Mouse (Mus musculus) forebrain, embryonic 10.5 days (tissue): Measurements from ENCODE around the gene Dync1i1. TPM values are rescaled to one million over a fixed set of nuclear protein-coding genes. Genes with fewer than 3 reads are reported as not detected.
A peak's percentile ranks its signal among the peaks of the same experiment; 100 is the strongest.

ENCODE experiments used
- DNase-seq: peaks from one replicate; pipeline ENCODE4 v3.0.0-alpha.2; 2017; ENCODE audit warnings: low spot score; ENCODE audit errors: extremely low spot score
- H3K27ac ChIP-seq: fragments of 300-500 bp; sonication (generic); 2 replicates; pipeline ENCODE4 v1.5.1; 2016; ENCODE audit warnings: mild to moderate bottlenecking
- H3K27me3 ChIP-seq: fragments of 300-500 bp; sonication (generic); 2 replicates; pipeline ENCODE4 v1.6.1; 2016; ENCODE audit warnings: mild to moderate bottlenecking; ENCODE audit not compliant: poor library complexity, severe bottlenecking
- H3K36me3 ChIP-seq: fragments of 300-500 bp; sonication (generic); replicated peaks from 2 replicates; pipeline ENCODE4 v1.6.1; 2016; ENCODE audit warnings: mild to moderate bottlenecking, moderate library complexity
- H3K4me1 ChIP-seq: fragments of 300-500 bp; sonication (generic); 2 replicates; pipeline ENCODE4 v1.6.1; 2016
- H3K4me3 ChIP-seq: fragments of 300-500 bp; sonication (generic); 2 replicates; pipeline ENCODE4 v1.5.1; 2016; ENCODE audit warnings: mild to moderate bottlenecking, moderate library complexity
- H3K9me3 ChIP-seq: fragments of 300-500 bp; sonication (generic); 2 replicates; pipeline ENCODE4 v1.6.1; 2016; ENCODE audit warnings: mild to moderate bottlenecking, moderate library complexity
- WGBS: fragments of 180-500 bp; shearing (Covaris S2); methylation state at CpG from one replicate; pipeline ENCODE4 v1.1.7; 2016; 5-methylcytosine and 5-hydroxymethylcytosine counted together
- polyA plus RNA-seq: library from polyadenylated mRNA; unstranded; fragments of >200 nt; fragmentation: Nextera tagmentation; extraction: Ambion mirVana; gene quantifications from 2 replicates; pipeline ENCODE4 v1.2.1, GENCODE M21; 2016

Dync1i1 gene
- polyA plus RNA-seq, 1 experiment from 2014 or later = 1.1 TPM

DNA sequence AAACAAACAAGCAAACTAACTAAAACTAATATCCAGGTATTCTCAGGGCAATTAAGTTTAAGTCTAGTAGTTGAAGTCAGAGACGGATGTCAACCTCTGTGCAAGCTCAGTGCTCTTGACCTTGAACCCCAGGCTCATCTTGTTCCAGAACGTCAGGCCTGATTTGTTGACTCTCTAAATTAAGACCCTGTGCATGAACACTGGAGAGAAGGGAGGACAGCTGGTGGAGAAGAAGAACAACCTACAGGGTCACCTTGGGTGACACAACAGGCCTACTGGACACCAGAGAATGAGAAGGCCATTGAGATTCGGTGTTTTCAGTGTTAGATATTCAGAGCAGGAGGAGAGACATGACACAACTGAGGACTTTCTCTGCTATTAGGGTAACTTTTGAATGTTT is 105.8 kb downstream of the Dync1i1 start:
- no peaks in the 10 kb centered on the region for H3K36me3 ChIP-seq
- H3K27me3 ChIP-seq = no peaks in the 10 kb centered on the region
- H3K4me3 ChIP-seq = no peak overlapping the region
- H3K9me3 ChIP-seq = no peaks in the 10 kb centered on the region
- no peak for DNase-seq
- 92% methylated on average over 3 of the region's 3 CpGs for WGBS
- H3K27ac ChIP-seq = no peak overlapping the region
- H3K4me1 ChIP-seq = peaks cover 6% of the 10 kb centered on the region

DNA sequence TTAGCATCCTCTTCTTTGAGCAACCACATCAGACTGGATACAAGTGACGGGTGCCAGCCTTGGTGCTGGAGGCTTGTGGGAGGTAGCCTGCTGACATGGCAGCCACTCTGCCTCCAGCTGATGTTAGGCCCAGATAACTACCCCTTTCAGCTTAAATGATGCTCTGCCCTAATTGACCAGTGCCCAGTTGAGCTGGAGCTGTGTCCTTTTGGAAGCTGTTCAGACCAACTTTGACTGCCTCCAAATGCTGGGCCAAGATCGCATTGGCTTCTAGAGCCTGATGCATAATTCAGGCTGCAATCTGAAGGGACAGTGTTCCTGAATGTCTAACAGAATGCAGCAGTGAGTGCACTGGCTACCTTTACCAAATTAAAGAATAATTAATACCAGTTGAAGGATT is 107.4 kb downstream of the Dync1i1 start:
- peaks cover 6% of the 10 kb centered on the region for H3K4me1 ChIP-seq
- no peaks in the 10 kb centered on the region for H3K27me3 ChIP-seq
- H3K27ac ChIP-seq = no peak overlapping the region
- DNase-seq = no peak
- WGBS = 96% methylated on average over 2 of the region's 2 CpGs
- no peak overlapping the region for H3K4me3 ChIP-seq
- no peaks in the 10 kb centered on the region for H3K36me3 ChIP-seq
- no peaks in the 10 kb centered on the region for H3K9me3 ChIP-seq

- Histone ChIP-seq H3K4me1 (no peaks in the 10 kb centered on the region), H3K36me3 (no peaks in the 10 kb centered on the region), H3K27me3 (no peaks in the 10 kb centered on the region), H3K4me3 (no peak overlapping the region), H3K9me3 (0 out of 2 replicates have a peak, but pooled peaks cover 3% of the 10 kb centered on the region), H3K27ac (no peak overlapping the region)
- no peak for DNase-seq
- WGBS = 86% methylated on average over 5 of the region's 5 CpGs
Measured at GRCm38 (mm10) chr6:5842466-5842865, 117.0 kb downstream of the Dync1i1 start.

DNA sequence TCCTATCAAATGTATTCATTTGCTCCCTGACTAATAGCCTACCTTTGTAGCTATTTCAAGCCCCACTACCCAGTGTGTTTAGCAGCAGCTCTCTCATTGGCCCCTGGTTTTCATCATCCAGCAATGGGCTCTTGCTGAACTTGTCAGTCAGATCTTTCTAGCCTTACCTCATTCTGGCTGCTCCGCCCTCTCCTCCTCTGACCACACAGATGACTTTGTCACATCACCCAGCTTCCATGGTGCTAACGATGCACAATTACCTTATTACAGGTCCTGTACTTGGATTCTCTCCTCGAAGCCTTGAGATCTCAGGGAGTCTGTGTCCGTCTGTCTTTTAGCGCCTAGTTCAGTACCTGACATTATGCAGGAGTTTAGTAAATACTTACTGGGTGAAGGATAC is 120.7 kb downstream of the Dync1i1 start:
- Histone ChIP-seq H3K9me3 (peaks cover 8% of the 10 kb centered on the region; the same call in 1 of the 2 replicates), H3K27ac (no peak overlapping the region), H3K27me3 (no peaks in the 10 kb centered on the region), H3K4me1 (no peaks in the 10 kb centered on the region), H3K4me3 (no peak overlapping the region), H3K36me3 (no peaks in the 10 kb centered on the region)
- no peak for DNase-seq
- 95% methylated on average over 5 of the region's 5 CpGs for WGBS

GRCm38 (mm10) chr6:5854048-5854836 is 128.8 kb downstream of the Dync1i1 start:
- DNase-seq = peak; percentile 3

DNA sequence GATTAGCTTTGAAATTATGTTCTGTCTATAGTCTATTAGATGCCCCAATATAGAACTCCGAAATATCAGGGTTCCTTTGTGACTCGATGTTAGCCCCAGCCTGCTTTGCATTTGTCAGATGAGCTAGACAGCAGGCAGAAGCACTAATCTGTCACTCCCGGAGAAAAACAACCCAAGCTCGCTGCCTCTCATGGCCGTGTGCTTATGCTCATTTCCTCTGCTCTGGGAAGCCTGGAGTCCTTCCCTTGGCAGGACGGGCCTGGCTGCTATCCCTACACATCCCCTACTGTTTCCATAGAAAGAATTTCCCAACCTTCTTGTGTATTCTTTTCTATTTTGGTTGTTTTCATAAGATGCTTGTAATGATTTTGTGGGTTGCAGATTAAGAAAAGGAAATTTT is 130.1 kb downstream of the Dync1i1 start:
- no peak overlapping the region for H3K27ac ChIP-seq
- H3K4me1 ChIP-seq = peaks cover 14% of the 10 kb centered on the region; the same call in 1 of the 2 replicates
- WGBS = 76% methylated on average over 6 of the region's 6 CpGs
- H3K9me3 ChIP-seq = peaks cover 5% of the 10 kb centered on the region; the same call in 1 of the 2 replicates
- no peak for DNase-seq
- H3K36me3 ChIP-seq = no peaks in the 10 kb centered on the region
- H3K4me3 ChIP-seq = no peak overlapping the region
- no peaks in the 10 kb centered on the region; the same call in 1 of the 2 replicates for H3K27me3 ChIP-seq

More at GRCm38 (mm10) chr6:5854048-5854836, 128.8 kb downstream of the Dync1i1 start:
- H3K4me1 ChIP-seq = peaks cover 5% of the 10 kb centered on the region; the same call in 1 of the 2 replicates
- no peaks in the 10 kb centered on the region for H3K36me3 ChIP-seq
- H3K27ac ChIP-seq = no peak overlapping the region
- no peaks in the 10 kb centered on the region for H3K27me3 ChIP-seq
- WGBS = 90% methylated on average over 12 of the region's 12 CpGs
- H3K4me3 ChIP-seq = no peak overlapping the region
- H3K9me3 ChIP-seq = peaks cover 5% of the 10 kb centered on the region; the same call in 1 of the 2 replicates

GRCm38 (mm10) chr6:5858371-5858770 is 132.9 kb downstream of the Dync1i1 start:
- 17% methylated on average over 12 of the region's 12 CpGs for WGBS
- H3K4me3 ChIP-seq = no peak overlapping the region

GRCm38 (mm10) chr6:5858901-5859598 is 133.6 kb downstream of the Dync1i1 start:
- H3K27ac ChIP-seq = no peak overlapping the region
- no peaks in the 10 kb centered on the region for H3K36me3 ChIP-seq
- peaks cover 14% of the 10 kb centered on the region; the same call in 1 of the 2 replicates for H3K4me1 ChIP-seq
- no peak for DNase-seq
- H3K9me3 ChIP-seq = no peaks in the 10 kb centered on the region
- whole genome bisulfite sequencing = 76% methylated on average over 20 of the region's 20 CpGs
- no peaks in the 10 kb centered on the region; the same call in 1 of the 2 replicates for H3K27me3 ChIP-seq
- H3K4me3 ChIP-seq = no peak overlapping the region

More at GRCm38 (mm10) chr6:5858371-5858770, 132.9 kb downstream of the Dync1i1 start:
- Histone ChIP-seq H3K27me3 (no peaks in the 10 kb centered on the region; the same call in 1 of the 2 replicates), H3K36me3 (no peaks in the 10 kb centered on the region), H3K27ac (no peak overlapping the region), H3K4me1 (peaks cover 14% of the 10 kb centered on the region; the same call in 1 of the 2 replicates), H3K9me3 (no peaks in the 10 kb centered on the region)
- peak; percentile 35 for DNase-seq

- Histone ChIP-seq H3K36me3 (no peaks in the 10 kb centered on the region), H3K27me3 (no peaks in the 10 kb centered on the region; the same call in 1 of the 2 replicates), H3K4me1 (peaks cover 14% of the 10 kb centered on the region; the same call in 1 of the 2 replicates), H3K4me3 (no peak overlapping the region), H3K27ac (no peak overlapping the region), H3K9me3 (no peaks in the 10 kb centered on the region)
- DNase-seq = no peak
- 75% methylated on average over 8 of the region's 8 CpGs for WGBS
Measured at GRCm38 (mm10) chr6:5859630-5860029, 134.2 kb downstream of the Dync1i1 start.

DNA sequence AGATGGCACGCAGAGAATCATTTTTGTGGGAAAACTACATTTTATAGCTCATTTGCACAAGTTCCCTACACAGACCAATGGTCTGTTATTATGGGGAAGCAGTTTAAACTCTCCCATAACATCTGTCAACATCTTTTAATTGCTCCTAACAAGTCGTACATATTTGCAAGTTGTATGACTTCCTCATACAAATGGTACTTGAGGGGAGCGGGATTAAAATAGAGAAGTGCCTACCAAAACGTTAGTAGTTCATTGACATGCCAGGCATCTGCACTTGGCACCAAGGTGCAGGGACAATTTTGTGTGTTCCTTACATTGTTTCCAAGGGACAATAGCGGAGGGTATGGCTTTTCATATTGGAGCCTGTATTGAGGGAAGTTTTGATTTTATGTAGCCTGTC is 140.7 kb downstream of the Dync1i1 start:
- no peak for DNase-seq
- Histone ChIP-seq H3K27ac (no peak overlapping the region), H3K9me3 (no peaks in the 10 kb centered on the region), H3K4me1 (no peaks in the 10 kb centered on the region), H3K36me3 (no peaks in the 10 kb centered on the region), H3K4me3 (no peak overlapping the region), H3K27me3 (no peaks in the 10 kb centered on the region)
- 88% methylated on average over 5 of the region's 5 CpGs for WGBS

DNA sequence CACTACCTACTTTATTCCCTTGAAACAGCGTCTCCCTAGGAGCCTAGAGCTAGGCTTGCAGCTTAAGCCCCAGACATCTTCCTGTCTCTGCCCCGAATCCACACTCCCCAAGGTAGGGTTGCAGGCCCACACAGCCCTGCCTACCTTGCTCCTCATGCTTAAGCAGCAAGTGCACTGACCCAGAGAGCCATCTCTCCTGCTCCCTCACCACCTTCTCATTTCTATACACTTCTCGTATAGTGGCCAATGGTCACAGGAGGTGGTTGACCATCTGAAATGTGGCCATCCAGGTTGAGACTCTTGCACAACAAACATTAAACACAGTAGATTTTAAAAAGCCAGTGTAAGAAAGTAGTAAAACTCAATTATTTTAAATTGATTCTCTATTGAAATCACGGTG is 141.8 kb downstream of the Dync1i1 start:
- WGBS = 90% methylated on average over 4 of the region's 4 CpGs

DNA sequence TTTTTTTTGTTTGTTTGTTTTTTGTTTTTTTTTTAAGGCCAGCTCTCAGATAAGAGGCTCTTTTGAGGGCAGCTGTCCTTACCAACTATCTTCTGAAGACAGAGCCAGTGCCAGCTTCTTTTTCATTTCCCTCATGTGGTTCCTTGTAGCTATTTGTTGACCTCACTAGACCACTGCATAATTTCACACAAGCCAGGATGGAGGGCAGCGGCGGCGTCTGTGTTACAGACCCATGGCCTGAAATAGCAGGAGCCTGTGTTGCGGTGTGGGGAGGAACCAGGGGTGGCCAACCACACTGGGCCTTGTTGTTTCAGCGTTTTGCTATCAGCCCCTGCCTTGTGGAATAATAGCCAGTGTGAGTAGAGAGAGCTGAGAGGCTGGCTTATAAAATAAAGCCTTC is 145.6 kb downstream of the Dync1i1 start:
- H3K27me3 ChIP-seq = no peaks in the 10 kb centered on the region
- H3K36me3 ChIP-seq = no peaks in the 10 kb centered on the region
- 83% methylated on average over 5 of the region's 5 CpGs for WGBS
- H3K4me3 ChIP-seq = no peak overlapping the region
- no peaks in the 10 kb centered on the region for H3K4me1 ChIP-seq
- no peak overlapping the region for H3K27ac ChIP-seq
- no peak for DNase-seq
- no peaks in the 10 kb centered on the region for H3K9me3 ChIP-seq

More for the DNA sequence above, 141.8 kb downstream of the Dync1i1 start:
- H3K27me3 ChIP-seq = no peaks in the 10 kb centered on the region
- no peaks in the 10 kb centered on the region for H3K4me1 ChIP-seq
- H3K27ac ChIP-seq = no peak overlapping the region
- no peaks in the 10 kb centered on the region for H3K9me3 ChIP-seq
- no peaks in the 10 kb centered on the region for H3K36me3 ChIP-seq
- no peak for DNase-seq
- no peak overlapping the region for H3K4me3 ChIP-seq
